Mouse (Mus musculus) lung, embryonic 16.5 days (tissue): Measurements from ENCODE around the gene Strip1. TPM values are rescaled to one million over a fixed set of nuclear protein-coding genes. Genes with fewer than 3 reads are reported as not detected.
A peak's percentile ranks its signal among the peaks of the same experiment; 100 is the strongest.

Experiments used
- ATAC-seq: fragments of 200-750 bp; cut with Nextera tagmentation; 2 replicates; pipeline ENCODE4 v1.8.0; 2017; ENCODE audit warnings: low read depth, mild to moderate bottlenecking, moderate library complexity
- H3K27ac ChIP-seq: fragments of 300-500 bp; sonication (generic); 2 replicates; pipeline ENCODE4 v1.5.1; 2014; ENCODE audit warnings: mild to moderate bottlenecking, control low read depth, low read length
- H3K27me3 ChIP-seq: fragments of 300-500 bp; sonication (generic); 2 replicates; pipeline ENCODE4 v1.6.1; 2014; ENCODE audit warnings: low read depth, low read length, mixed read lengths; ENCODE audit not compliant: control insufficient read depth, insufficient read depth
- H3K36me3 ChIP-seq: fragments of 300-500 bp; sonication (generic); 2 replicates; pipeline ENCODE4 v1.6.1; 2014; ENCODE audit warnings: low read length; ENCODE audit not compliant: control insufficient read depth, insufficient read depth
- H3K4me1 ChIP-seq: fragments of 300-500 bp; sonication (generic); replicated peaks from 2 replicates; pipeline ENCODE4 v1.6.1; 2014; ENCODE audit warnings: low read length, mixed read lengths; ENCODE audit not compliant: control insufficient read depth, insufficient read depth
- H3K4me2 ChIP-seq: fragments of 300-500 bp; sonication (generic); 2 replicates; pipeline ENCODE4 v1.6.1; 2014; ENCODE audit warnings: low read depth, low read length, control low read depth
- H3K4me3 ChIP-seq: fragments of 300-500 bp; sonication (generic); 2 replicates; pipeline ENCODE4 v1.5.1; 2014; ENCODE audit warnings: mild to moderate bottlenecking, low read length, control low read depth
- H3K9ac ChIP-seq: fragments of 300-500 bp; sonication (generic); 2 replicates; pipeline ENCODE4 v1.6.1; 2014; ENCODE audit warnings: low read length, control low read depth
- H3K9me3 ChIP-seq: fragments of 300-500 bp; sonication (generic); 2 replicates; pipeline ENCODE4 v1.6.1; 2016; ENCODE audit warnings: low read length; ENCODE audit not compliant: control insufficient read depth
- WGBS: fragments of 180-500 bp; shearing (Covaris S2); extraction: QIAGEN DNeasy Blood & Tissue Kit; methylation state at CpG from one replicate; pipeline ENCODE4 v1.1.7; 2014; 5-methylcytosine and 5-hydroxymethylcytosine counted together
- polyA plus RNA-seq: library from polyadenylated mRNA; unstranded; fragments of >200 nt; fragmentation: Nextera tagmentation; extraction: Ambion mirVana; gene quantifications from 2 replicates; pipeline ENCODE4 v1.2.1, GENCODE M21; 2015

Gene Strip1
- polyA plus RNA-seq, 1 experiment from 2014 or later = 39.9 TPM

DNA sequence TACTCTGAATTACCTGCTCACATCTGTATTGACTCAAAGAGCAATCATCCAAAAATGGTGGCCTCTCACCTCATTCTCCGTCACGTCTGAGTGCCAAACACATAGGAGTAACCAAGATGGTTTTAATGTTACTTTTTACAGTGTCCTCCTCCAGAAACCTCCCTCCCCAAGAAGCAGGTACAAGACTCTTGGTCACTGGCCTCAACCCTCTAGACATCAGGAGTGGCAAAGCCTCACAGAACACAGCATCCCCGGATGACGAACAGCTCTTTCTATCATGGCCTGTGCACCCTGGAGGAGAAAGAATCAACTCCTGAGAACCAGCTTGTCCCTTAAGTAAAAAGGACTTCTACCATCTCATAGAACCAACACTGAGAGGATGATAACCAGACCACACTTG is 1.3 kb upstream of the Strip1 start:
- no peak for ATAC-seq
- Histone ChIP-seq H3K36me3 (no peaks in the 10 kb centered on the region), H3K27ac (no peak overlapping the region), H3K4me3 (no peak overlapping the region), H3K4me2 (no peak overlapping the region), H3K27me3 (no peaks in the 10 kb centered on the region), H3K9ac (no peak overlapping the region), H3K9me3 (no peaks in the 10 kb centered on the region), H3K4me1 (peaks cover 3% of the 10 kb centered on the region)
- 89% methylated on average over 4 of the region's 4 CpGs for WGBS

DNA sequence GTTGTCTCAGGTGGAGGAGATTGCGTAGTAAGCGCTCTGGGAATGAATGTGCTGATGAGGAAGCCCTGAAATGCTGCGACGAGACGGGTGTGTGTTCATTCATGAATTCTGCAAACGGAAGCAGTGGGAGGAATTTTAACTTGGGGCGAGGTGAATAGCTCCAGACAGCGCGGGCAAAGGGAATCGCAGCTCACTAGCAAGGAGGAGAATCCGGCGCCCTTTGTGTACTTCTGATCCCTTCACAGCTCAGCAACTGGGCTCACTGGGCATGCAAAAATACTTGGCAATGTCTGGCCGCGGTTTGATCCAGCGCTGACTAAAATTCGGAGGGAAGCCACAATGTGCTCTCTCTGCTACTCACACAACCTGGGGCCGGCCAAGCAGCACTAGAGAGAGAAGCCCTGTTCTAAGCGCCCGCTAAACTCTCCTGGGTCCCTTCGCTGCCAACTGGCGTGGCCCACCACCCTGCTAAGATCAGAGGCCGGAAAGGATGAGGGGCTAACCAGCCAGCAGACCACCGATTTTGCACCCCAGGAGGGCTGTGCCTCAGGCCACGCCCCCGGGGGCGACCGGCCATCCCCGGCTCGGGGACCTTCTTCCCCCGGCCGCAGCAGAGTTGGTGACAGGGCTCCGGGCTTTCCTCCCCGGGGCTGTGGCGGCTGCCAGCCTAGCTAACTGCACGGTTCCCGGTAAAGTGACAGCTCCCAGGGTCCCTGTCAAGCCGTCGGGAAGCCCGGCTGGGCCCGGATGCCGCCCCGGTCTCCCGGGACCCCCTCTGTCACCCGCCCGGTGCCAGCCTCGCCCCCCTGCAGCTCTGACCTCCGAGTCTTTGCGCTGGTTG is 592 bp downstream of the Strip1 start, which contains the start of gene Gm10961:
Gm10961 (plus strand) TSS at position 641 of the 841 bp plus-strand sequence.
- Histone ChIP-seq H3K36me3 (peaks cover 13% of the 10 kb centered on the region), H3K9ac (peak within 1 kb of the TSS; percentile 96), H3K4me2 (peak within 1 kb of the TSS; percentile 84), H3K4me1 (peaks cover 3% of the 10 kb centered on the region), H3K9me3 (no peaks in the 10 kb centered on the region), H3K27ac (peak within 1 kb of the TSS; percentile 84), H3K4me3 (peak within 1 kb of the TSS; percentile 100), H3K27me3 (no peaks in the 10 kb centered on the region)
- peak; percentile 77 for ATAC-seq
- WGBS = under 1% methylated on average over 48 of the region's 48 CpGs

DNA sequence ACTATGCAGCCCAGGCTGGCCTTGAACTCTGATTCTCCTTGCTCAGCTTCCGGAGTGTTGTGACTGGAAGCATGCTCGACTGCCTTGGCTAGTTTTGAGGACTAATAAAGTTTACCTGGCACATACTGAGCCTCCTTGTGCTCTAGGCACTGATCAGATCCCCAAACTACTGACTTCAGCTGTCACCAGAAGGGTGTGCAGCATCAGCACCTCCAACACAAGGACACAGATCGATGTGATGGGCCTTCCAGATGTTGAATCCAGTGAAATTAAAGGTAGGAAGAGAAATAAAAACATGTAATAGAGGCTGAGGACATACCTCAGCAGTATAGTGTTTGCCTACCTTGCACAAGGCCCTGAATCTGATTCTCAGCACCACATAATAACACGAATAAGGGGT is 2.1 kb downstream of the Strip1 start:
- H3K36me3 ChIP-seq = peaks cover 26% of the 10 kb centered on the region
- no peaks in the 10 kb centered on the region for H3K27me3 ChIP-seq
- 88% methylated on average over 4 of the region's 4 CpGs for WGBS
- no peak overlapping the region for H3K27ac ChIP-seq
- H3K4me1 ChIP-seq = peaks cover 3% of the 10 kb centered on the region
- no peak for ATAC-seq
- no peaks in the 10 kb centered on the region for H3K9me3 ChIP-seq
- H3K4me3 ChIP-seq = no peak overlapping the region
- H3K4me2 ChIP-seq = no peak overlapping the region
- no peak overlapping the region for H3K9ac ChIP-seq

DNA sequence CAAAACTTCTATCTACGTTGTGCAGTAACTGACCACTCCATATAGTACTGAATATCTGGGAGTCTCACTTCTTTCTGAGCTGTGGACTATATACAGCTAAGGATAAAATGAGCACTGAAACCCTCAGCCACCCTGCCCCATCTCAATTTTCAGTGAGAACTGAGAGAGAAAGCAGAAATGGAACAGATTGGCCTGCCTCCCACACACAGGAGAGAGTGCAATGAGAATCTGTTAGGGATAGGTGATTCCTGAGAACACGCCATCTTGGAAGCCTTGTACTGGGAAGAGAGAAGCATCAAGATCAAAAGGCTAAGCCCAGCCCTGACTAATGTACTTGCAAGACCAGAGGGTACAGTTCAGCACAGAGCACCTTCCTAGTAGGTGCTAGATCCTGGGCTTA is 2.9 kb downstream of the Strip1 start:
- Histone ChIP-seq H3K27me3 (no peaks in the 10 kb centered on the region), H3K9ac (no peak overlapping the region), H3K4me2 (no peak overlapping the region), H3K9me3 (no peaks in the 10 kb centered on the region), H3K36me3 (peaks cover 30% of the 10 kb centered on the region), H3K4me3 (no peak overlapping the region), H3K4me1 (peaks cover 3% of the 10 kb centered on the region), H3K27ac (no peak overlapping the region)
- ATAC-seq = no peak
- WGBS = 89% methylated on average over 2 of the region's 2 CpGs

DNA sequence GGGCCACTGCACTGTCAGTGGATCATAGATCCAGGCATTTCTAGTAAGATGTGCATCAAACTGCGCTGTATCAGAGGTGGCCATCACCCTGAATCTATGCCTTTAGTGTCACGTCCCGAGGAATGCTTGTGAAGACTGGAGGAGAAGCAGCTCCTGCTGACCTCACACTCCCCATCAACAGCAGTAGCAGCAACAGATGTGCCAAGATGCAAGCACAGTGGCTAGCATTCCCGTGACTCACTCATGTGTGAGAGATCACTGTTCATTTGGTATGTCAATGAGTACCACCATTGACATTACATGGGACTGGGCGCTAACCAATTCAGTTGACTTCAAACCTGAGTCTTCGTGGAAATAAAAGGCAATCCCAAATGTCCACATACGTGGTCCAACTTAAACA is 3.9 kb downstream of the Strip1 start:
- H3K4me2 ChIP-seq = no peak overlapping the region
- peaks cover 37% of the 10 kb centered on the region for H3K36me3 ChIP-seq
- no peaks in the 10 kb centered on the region for H3K27me3 ChIP-seq
- ATAC-seq = no peak
- H3K4me3 ChIP-seq = no peak overlapping the region
- H3K27ac ChIP-seq = no peak overlapping the region
- H3K4me1 ChIP-seq = peaks cover 3% of the 10 kb centered on the region
- no peaks in the 10 kb centered on the region for H3K9me3 ChIP-seq
- 87% methylated on average over 7 of the region's 7 CpGs for WGBS
- no peak overlapping the region for H3K9ac ChIP-seq

DNA sequence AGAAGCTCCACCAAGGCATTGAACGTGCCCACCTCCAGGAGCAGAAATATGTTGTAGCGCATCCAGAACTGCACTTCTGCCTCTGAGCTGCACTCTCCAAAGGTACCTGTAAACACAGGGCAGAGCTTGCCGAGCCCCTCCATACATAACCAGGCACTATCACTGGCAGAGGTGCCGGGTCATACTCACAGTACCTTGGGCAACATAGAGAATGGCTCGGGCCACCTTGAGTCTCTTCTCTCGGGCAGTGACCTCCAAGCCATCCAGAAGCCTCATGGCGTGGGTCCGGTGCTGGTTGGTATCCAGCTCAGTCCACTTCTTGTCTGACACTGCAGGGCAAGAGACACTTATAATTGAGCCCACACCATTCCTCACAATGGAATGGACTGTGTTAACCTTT is 4.7 kb downstream of the Strip1 start:
- H3K27me3 ChIP-seq = no peaks in the 10 kb centered on the region
- no peak overlapping the region for H3K4me2 ChIP-seq
- no peak for ATAC-seq
- H3K27ac ChIP-seq = no peak overlapping the region
- H3K9me3 ChIP-seq = no peaks in the 10 kb centered on the region
- H3K4me1 ChIP-seq = peaks cover 3% of the 10 kb centered on the region
- 93% methylated on average over 8 of the region's 8 CpGs for WGBS
- peaks cover 44% of the 10 kb centered on the region for H3K36me3 ChIP-seq
- no peak overlapping the region for H3K9ac ChIP-seq
- no peak overlapping the region for H3K4me3 ChIP-seq

DNA sequence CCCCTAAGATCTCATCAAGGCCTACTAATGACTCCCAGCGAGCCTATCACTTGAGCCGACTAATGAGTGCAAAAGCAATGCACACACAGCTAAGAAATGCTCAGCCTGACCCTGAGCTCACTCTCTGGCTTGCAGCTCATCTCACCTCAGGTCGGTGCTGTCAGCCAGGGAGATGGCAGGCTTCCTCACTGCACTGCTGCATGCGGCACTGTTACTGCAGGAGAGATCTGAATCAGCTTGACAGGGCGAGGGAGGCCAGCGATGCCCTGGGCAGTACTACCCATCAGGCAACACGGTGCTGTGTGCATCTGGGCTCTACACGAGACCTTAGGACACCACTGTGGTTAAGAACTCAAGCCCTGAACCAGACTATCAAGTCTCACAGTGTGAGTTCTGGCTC is 6.0 kb downstream of the Strip1 start:
- no peak overlapping the region for H3K9ac ChIP-seq
- H3K9me3 ChIP-seq = no peaks in the 10 kb centered on the region
- H3K27ac ChIP-seq = no peak overlapping the region
- peaks cover 52% of the 10 kb centered on the region for H3K36me3 ChIP-seq
- no peak overlapping the region for H3K4me2 ChIP-seq
- WGBS = 89% methylated on average over 8 of the region's 8 CpGs
- ATAC-seq = no peak
- H3K4me1 ChIP-seq = peaks cover 3% of the 10 kb centered on the region
- no peak overlapping the region for H3K4me3 ChIP-seq
- no peaks in the 10 kb centered on the region for H3K27me3 ChIP-seq

DNA sequence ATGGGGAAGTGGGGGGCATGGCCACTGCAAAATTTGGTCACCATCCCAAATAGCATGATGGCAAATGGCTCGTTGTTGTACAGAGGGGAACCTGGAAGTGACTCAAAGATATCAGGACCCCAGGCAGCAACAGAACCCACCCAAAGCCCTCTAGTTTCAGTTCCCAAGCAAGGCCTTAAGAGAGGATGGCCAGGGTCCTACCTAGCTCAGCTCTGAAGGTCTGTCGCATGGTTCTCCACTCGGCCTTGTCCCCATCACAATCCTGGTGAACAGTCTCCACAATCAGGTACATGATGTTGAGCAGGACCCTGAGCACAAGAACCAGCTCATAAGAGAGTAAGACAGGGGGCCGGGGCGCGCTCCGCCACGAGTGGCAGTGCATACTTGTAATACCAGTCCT is 7.1 kb downstream of the Strip1 start:
- Histone ChIP-seq H3K9me3 (no peaks in the 10 kb centered on the region), H3K27ac (no peak overlapping the region), H3K27me3 (no peaks in the 10 kb centered on the region), H3K36me3 (peaks cover 60% of the 10 kb centered on the region), H3K4me3 (no peak overlapping the region), H3K4me1 (no peaks in the 10 kb centered on the region), H3K9ac (no peak overlapping the region), H3K4me2 (no peak overlapping the region)
- ATAC-seq = no peak
- WGBS = 93% methylated on average over 8 of the region's 8 CpGs

DNA sequence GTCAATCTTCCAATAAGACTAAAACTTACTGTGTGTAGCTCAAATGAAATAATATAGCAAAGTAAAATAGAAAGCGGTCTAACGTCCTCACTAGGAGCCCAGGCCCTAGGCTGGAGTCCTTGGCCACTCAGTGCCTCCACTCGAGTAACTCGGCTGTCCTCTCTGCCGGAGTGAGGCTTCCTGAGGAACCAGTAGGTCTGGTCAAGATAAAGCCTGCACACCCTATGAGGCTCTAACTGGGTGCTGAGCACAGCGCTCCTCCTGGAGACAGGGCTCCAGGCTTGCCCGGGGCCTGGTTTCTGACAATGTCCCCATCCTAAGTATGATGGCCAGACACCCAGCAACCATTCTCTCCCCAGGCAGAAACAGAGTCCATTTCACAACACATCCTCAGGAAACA is 9.0 kb downstream of the Strip1 start:
- no peak for ATAC-seq
- 92% methylated on average over 7 of the region's 7 CpGs for whole genome bisulfite sequencing
- peaks cover 77% of the 10 kb centered on the region for H3K36me3 ChIP-seq

More for the DNA sequence above, 9.0 kb downstream of the Strip1 start:
- no peaks in the 10 kb centered on the region for H3K9me3 ChIP-seq
- H3K4me1 ChIP-seq = no peaks in the 10 kb centered on the region
- no peak overlapping the region for H3K4me2 ChIP-seq
- no peak overlapping the region for H3K27ac ChIP-seq
- no peaks in the 10 kb centered on the region for H3K27me3 ChIP-seq
- no peak overlapping the region for H3K4me3 ChIP-seq
- no peak overlapping the region for H3K9ac ChIP-seq
